Mouse (Mus musculus): ENCODE data around the gene Nhs. TPM values are rescaled to one million over a fixed set of nuclear protein-coding genes. Genes with fewer than 3 reads are reported as not detected.
A peak's percentile ranks its signal among the peaks of the same experiment; 100 is the strongest.

Nhs gene
- polyA plus RNA-seq, 1 experiment from 2014 or later = 2.2 TPM

GRCm38 (mm10) chrX:161981399-161981798 lies 178.1 kb downstream of the Nhs start:
- WGBS = 51% methylated on average over 6 of the region's 6 CpGs
- no peak overlapping the region for H3K27ac ChIP-seq (ENCODE audit: low read length)
- no peaks in the 10 kb centered on the region for H3K9me3 ChIP-seq (ENCODE audit: low read length)
- H3K36me3 ChIP-seq (ENCODE audit: insufficient read depth, low read length) = no peaks in the 10 kb centered on the region
- no peak overlapping the region for H3K9ac ChIP-seq (replicated peaks; ENCODE audit: low read length)
- H3K4me2 ChIP-seq (replicated peaks; ENCODE audit: low read depth, low read length) = no peak overlapping the region
- no peak for ATAC-seq (ENCODE audit: low FRiP score, low TSS enrichment)
- peaks cover 15% of the 10 kb centered on the region; the same call in 1 of the 2 replicates for H3K27me3 ChIP-seq (ENCODE audit: insufficient read depth, low read length)
- H3K4me3 ChIP-seq (ENCODE audit: low read length) = no peak overlapping the region
- peaks cover 23% of the 10 kb centered on the region for H3K4me1 ChIP-seq (ENCODE audit: insufficient read depth, low read length)

- H3K36me3 ChIP-seq (ENCODE audit: insufficient read depth, low read length) = no peaks in the 10 kb centered on the region
- peaks cover 12% of the 10 kb centered on the region; the same call in 1 of the 2 replicates for H3K27me3 ChIP-seq (ENCODE audit: insufficient read depth, low read length)
- no peak for ATAC-seq (ENCODE audit: low FRiP score, low TSS enrichment)
- H3K4me3 ChIP-seq (ENCODE audit: low read length) = no peak overlapping the region
- no peak overlapping the region for H3K27ac ChIP-seq (ENCODE audit: low read length)
- no peak overlapping the region for H3K4me2 ChIP-seq (replicated peaks; ENCODE audit: low read depth, low read length)
- no peak overlapping the region for H3K9ac ChIP-seq (replicated peaks; ENCODE audit: low read length)
- no peaks in the 10 kb centered on the region for H3K9me3 ChIP-seq (ENCODE audit: low read length)
- H3K4me1 ChIP-seq (ENCODE audit: insufficient read depth, low read length) = peaks cover 21% of the 10 kb centered on the region
These were observed 179.6 kb downstream of the Nhs start for GRCm38 (mm10) chrX:161979946-161980345.

- peak; percentile 30; the same call in 1 of the 2 replicates for ATAC-seq (ENCODE audit: low FRiP score, low TSS enrichment)
- peaks cover 16% of the 10 kb centered on the region; the same call in 1 of the 2 replicates for H3K27me3 ChIP-seq (ENCODE audit: insufficient read depth, low read length)
These were observed 182.2 kb downstream of the Nhs start for GRCm38 (mm10) chrX:161977236-161977841.

GRCm38 (mm10) chrX:161976376-161976775 lies 183.2 kb downstream of the Nhs start:
- H3K36me3 ChIP-seq (ENCODE audit: insufficient read depth, low read length) = no peaks in the 10 kb centered on the region
- H3K9ac ChIP-seq (replicated peaks; ENCODE audit: low read length) = no peak overlapping the region
- ATAC-seq (ENCODE audit: low FRiP score, low TSS enrichment) = no peak
- no peak overlapping the region for H3K27ac ChIP-seq (ENCODE audit: low read length)
- H3K9me3 ChIP-seq (ENCODE audit: low read length) = no peaks in the 10 kb centered on the region
- no peak overlapping the region for H3K4me2 ChIP-seq (replicated peaks; ENCODE audit: low read depth, low read length)
- H3K4me3 ChIP-seq (ENCODE audit: low read length) = no peak overlapping the region
- H3K27me3 ChIP-seq (ENCODE audit: insufficient read depth, low read length) = peaks cover 16% of the 10 kb centered on the region; the same call in 1 of the 2 replicates
- WGBS = 76% methylated on average over 2 of the region's 2 CpGs
- peaks cover 23% of the 10 kb centered on the region for H3K4me1 ChIP-seq (ENCODE audit: insufficient read depth, low read length)

More at GRCm38 (mm10) chrX:161977236-161977841, 182.2 kb downstream of the Nhs start:
- Histone ChIP-seq H3K4me3 (ENCODE audit: low read length) (no peak overlapping the region), H3K27ac (ENCODE audit: low read length) (peak overlapping the region; percentile 44), H3K9me3 (ENCODE audit: low read length) (no peaks in the 10 kb centered on the region), H3K4me2 (replicated peaks; ENCODE audit: low read depth, low read length) (no peak overlapping the region), H3K9ac (replicated peaks; ENCODE audit: low read length) (no peak overlapping the region), H3K4me1 (ENCODE audit: insufficient read depth, low read length) (peaks cover 23% of the 10 kb centered on the region), H3K36me3 (ENCODE audit: insufficient read depth, low read length) (no peaks in the 10 kb centered on the region)
- 43% methylated on average over 4 of the region's 4 CpGs for WGBS

GRCm38 (mm10) chrX:161973572-161973971 lies 186.0 kb downstream of the Nhs start:
- Histone ChIP-seq H3K4me3 (ENCODE audit: low read length) (no peak overlapping the region), H3K27me3 (ENCODE audit: insufficient read depth, low read length) (peaks cover 11% of the 10 kb centered on the region; the same call in 1 of the 2 replicates), H3K36me3 (ENCODE audit: insufficient read depth, low read length) (no peaks in the 10 kb centered on the region), H3K27ac (ENCODE audit: low read length) (no peak overlapping the region), H3K4me2 (replicated peaks; ENCODE audit: low read depth, low read length) (no peak overlapping the region), H3K4me1 (ENCODE audit: insufficient read depth, low read length) (peaks cover 18% of the 10 kb centered on the region), H3K9me3 (ENCODE audit: low read length) (no peaks in the 10 kb centered on the region), H3K9ac (replicated peaks; ENCODE audit: low read length) (no peak overlapping the region)
- peak; percentile 77 for ATAC-seq (ENCODE audit: low FRiP score, low TSS enrichment)
- 31% methylated on average over 3 of the region's 3 CpGs for WGBS

GRCm38 (mm10) chrX:161972723-161973122 lies 186.8 kb downstream of the Nhs start:
- no peak overlapping the region for H3K27ac ChIP-seq (ENCODE audit: low read length)
- H3K27me3 ChIP-seq (ENCODE audit: insufficient read depth, low read length) = peaks cover 11% of the 10 kb centered on the region; the same call in 1 of the 2 replicates
- H3K36me3 ChIP-seq (ENCODE audit: insufficient read depth, low read length) = no peaks in the 10 kb centered on the region
- no peak overlapping the region for H3K4me2 ChIP-seq (replicated peaks; ENCODE audit: low read depth, low read length)
- no peak overlapping the region for H3K4me3 ChIP-seq (ENCODE audit: low read length)
- peaks cover 18% of the 10 kb centered on the region for H3K4me1 ChIP-seq (ENCODE audit: insufficient read depth, low read length)
- H3K9ac ChIP-seq (replicated peaks; ENCODE audit: low read length) = no peak overlapping the region
- no peak for ATAC-seq (ENCODE audit: low FRiP score, low TSS enrichment)
- H3K9me3 ChIP-seq (ENCODE audit: low read length) = no peaks in the 10 kb centered on the region

- ATAC-seq (ENCODE audit: low FRiP score, low TSS enrichment) = no peak
- no peak overlapping the region for H3K9ac ChIP-seq (replicated peaks; ENCODE audit: low read length)
- H3K4me1 ChIP-seq (ENCODE audit: insufficient read depth, low read length) = peaks cover 11% of the 10 kb centered on the region
- peaks cover 14% of the 10 kb centered on the region; the same call in 1 of the 2 replicates for H3K27me3 ChIP-seq (ENCODE audit: insufficient read depth, low read length)
- H3K36me3 ChIP-seq (ENCODE audit: insufficient read depth, low read length) = no peaks in the 10 kb centered on the region
- H3K27ac ChIP-seq (ENCODE audit: low read length) = no peak overlapping the region
- H3K4me2 ChIP-seq (replicated peaks; ENCODE audit: low read depth, low read length) = no peak overlapping the region
- WGBS = 82% methylated on average over 3 of the region's 3 CpGs
- no peak overlapping the region for H3K4me3 ChIP-seq (ENCODE audit: low read length)
- no peaks in the 10 kb centered on the region for H3K9me3 ChIP-seq (ENCODE audit: low read length)
These were observed 187.5 kb downstream of the Nhs start for GRCm38 (mm10) chrX:161971961-161972502.

GRCm38 (mm10) chrX:161971131-161971530 lies 188.4 kb downstream of the Nhs start:
- no peaks in the 10 kb centered on the region for H3K36me3 ChIP-seq (ENCODE audit: insufficient read depth, low read length)
- H3K4me3 ChIP-seq (ENCODE audit: low read length) = no peak overlapping the region
- H3K9me3 ChIP-seq (ENCODE audit: low read length) = no peaks in the 10 kb centered on the region
- ATAC-seq (ENCODE audit: low FRiP score, low TSS enrichment) = no peak
- peaks cover 16% of the 10 kb centered on the region; the same call in 1 of the 2 replicates for H3K27me3 ChIP-seq (ENCODE audit: insufficient read depth, low read length)
- 95% methylated on average over 1 of the region's 1 CpGs for WGBS
- peaks cover 5% of the 10 kb centered on the region; the same call in 1 of the 2 replicates for H3K4me1 ChIP-seq (ENCODE audit: insufficient read depth, low read length)
- no peak overlapping the region for H3K27ac ChIP-seq (ENCODE audit: low read length)
- no peak overlapping the region for H3K9ac ChIP-seq (replicated peaks; ENCODE audit: low read length)
- no peak overlapping the region for H3K4me2 ChIP-seq (replicated peaks; ENCODE audit: low read depth, low read length)

- Histone ChIP-seq H3K4me2 (replicated peaks; ENCODE audit: low read depth, low read length) (no peak overlapping the region), H3K4me1 (ENCODE audit: insufficient read depth, low read length) (no peaks in the 10 kb centered on the region), H3K4me3 (ENCODE audit: low read length) (no peak overlapping the region), H3K27me3 (ENCODE audit: insufficient read depth, low read length) (peaks cover 16% of the 10 kb centered on the region; the same call in 1 of the 2 replicates), H3K9me3 (ENCODE audit: low read length) (no peaks in the 10 kb centered on the region), H3K9ac (replicated peaks; ENCODE audit: low read length) (no peak overlapping the region), H3K36me3 (ENCODE audit: insufficient read depth, low read length) (no peaks in the 10 kb centered on the region), H3K27ac (ENCODE audit: low read length) (no peak overlapping the region)
- 36% methylated on average over 4 of the region's 4 CpGs for WGBS
- ATAC-seq (ENCODE audit: low FRiP score, low TSS enrichment) = peak; percentile 54; the same call in 1 of the 2 replicates
These were observed 191.8 kb downstream of the Nhs start for GRCm38 (mm10) chrX:161967692-161968091.

- peaks cover 10% of the 10 kb centered on the region for H3K4me1 ChIP-seq (ENCODE audit: insufficient read depth, low read length)
- no peak overlapping the region for H3K27ac ChIP-seq (ENCODE audit: low read length)
- no peak overlapping the region for H3K9ac ChIP-seq (replicated peaks; ENCODE audit: low read length)
- no peaks in the 10 kb centered on the region for H3K36me3 ChIP-seq (ENCODE audit: insufficient read depth, low read length)
- H3K9me3 ChIP-seq (ENCODE audit: low read length) = no peaks in the 10 kb centered on the region
- H3K4me2 ChIP-seq (replicated peaks; ENCODE audit: low read depth, low read length) = no peak overlapping the region
- ATAC-seq (ENCODE audit: low FRiP score, low TSS enrichment) = no peak
- H3K4me3 ChIP-seq (ENCODE audit: low read length) = no peak overlapping the region
- H3K27me3 ChIP-seq (ENCODE audit: insufficient read depth, low read length) = peaks cover 16% of the 10 kb centered on the region; the same call in 1 of the 2 replicates
These were observed 196.2 kb downstream of the Nhs start for GRCm38 (mm10) chrX:161963372-161963771.
